Mouse (Mus musculus) E14TG2a.4 (cell line): ENCODE measurements around the gene Basp1.

Source experiments
- CTCF ChIP-seq: conservative IDR thresholded peaks from 2 replicates; pipeline ENCODE4 v1.5.1; 2014; ENCODE audit warnings: low read length
- NANOG ChIP-seq: IDR thresholded peaks from 2 replicates; pipeline ENCODE4 v1.6.1; 2014; ENCODE audit warnings: borderline replicate concordance, low read length, mixed read lengths

DNA sequence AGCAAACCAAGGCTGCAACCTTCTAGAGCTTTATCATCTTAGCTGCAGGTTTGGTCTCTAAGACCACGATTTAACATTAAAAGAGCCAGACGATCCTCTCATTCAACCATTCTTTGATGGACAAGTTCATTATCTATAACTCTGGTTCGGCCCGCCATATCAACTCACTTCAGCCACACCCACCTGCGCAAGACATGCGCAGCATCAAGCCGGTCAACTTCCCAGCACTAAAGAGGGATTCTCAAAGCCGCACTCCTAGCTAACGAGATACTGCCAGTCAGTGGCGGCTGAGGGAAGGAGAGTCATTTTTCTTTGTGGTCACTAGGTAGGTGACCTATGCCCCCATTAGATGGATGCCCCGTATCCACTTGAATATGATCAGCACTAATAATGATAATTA lies 78.3 kb downstream of the Basp1 start:
- TF ChIP-seq CTCF (no peak), NANOG (no peak)
